Mouse (Mus musculus) hindbrain, embryonic 12.5 days (tissue): ENCODE results near the gene Ccl5. TPM values are rescaled to one million over a fixed set of nuclear protein-coding genes. Genes with fewer than 3 reads are reported as not detected.
A peak's percentile ranks its signal among the peaks of the same experiment; 100 is the strongest.
"Not testable (repeated sequence)": the region's sequence is repeated elsewhere in the genome, so short reads cannot be mapped to it uniquely, and the experiment has no call there.

Experiments used
- ATAC-seq: fragments of 200-750 bp; cut with Nextera tagmentation; 2 replicates; pipeline ENCODE4 v1.8.0; 2017; ENCODE audit warnings: moderate TSS enrichment; ENCODE audit not compliant: low FRiP score
- H3K27ac ChIP-seq: fragments of 300-500 bp; sonication (generic); 2 replicates; pipeline ENCODE4 v1.5.1; 2016; ENCODE audit warnings: mild to moderate bottlenecking
- H3K27me3 ChIP-seq: fragments of 300-500 bp; sonication (generic); 2 replicates; pipeline ENCODE4 v1.6.1; 2016; ENCODE audit warnings: mild to moderate bottlenecking
- H3K36me3 ChIP-seq: fragments of 300-500 bp; sonication (generic); 2 replicates; pipeline ENCODE4 v1.6.1; 2016; ENCODE audit warnings: mild to moderate bottlenecking
- H3K4me1 ChIP-seq: fragments of 300-500 bp; sonication (generic); 2 replicates; pipeline ENCODE4 v1.6.1; 2016
- H3K4me2 ChIP-seq: fragments of 300-500 bp; sonication (generic); replicated peaks from 2 replicates; pipeline ENCODE4 v1.6.1; 2016; ENCODE audit warnings: mild to moderate bottlenecking
- H3K4me3 ChIP-seq: fragments of 300-500 bp; sonication (generic); 2 replicates; pipeline ENCODE4 v1.5.1; 2016; ENCODE audit warnings: mild to moderate bottlenecking
- H3K9ac ChIP-seq: fragments of 300-500 bp; sonication (generic); 2 replicates; pipeline ENCODE4 v1.6.1; 2016; ENCODE audit warnings: mild to moderate bottlenecking, moderate library complexity
- H3K9me3 ChIP-seq: fragments of 300-500 bp; sonication (generic); replicated peaks from 2 replicates; pipeline ENCODE4 v1.6.1; 2016; ENCODE audit warnings: mild to moderate bottlenecking
- WGBS: fragments of 180-500 bp; shearing (Covaris S2); methylation state at CpG from one replicate; pipeline ENCODE4 v1.1.7; 2016; 5-methylcytosine and 5-hydroxymethylcytosine counted together
- polyA plus RNA-seq: library from polyadenylated mRNA; unstranded; fragments of >200 nt; fragmentation: Nextera tagmentation; extraction: Ambion mirVana; gene quantifications from 2 replicates; pipeline ENCODE4 v1.2.1, GENCODE M21; 2016

Ccl5 gene
- polyA plus RNA-seq, 1 experiment from 2014 or later, result not detected

- no peaks in the 10 kb centered on the region for H3K27me3 ChIP-seq
- no peak for ATAC-seq
- H3K4me2 ChIP-seq, result no peak overlapping the region
- no peak overlapping the region for H3K4me3 ChIP-seq
- H3K27ac ChIP-seq, result no peak overlapping the region
- H3K36me3 ChIP-seq, result no peaks in the 10 kb centered on the region
- WGBS, result 72% methylated on average over 6 of the region's 6 CpGs
- H3K9ac ChIP-seq, result no peak overlapping the region
- no peaks in the 10 kb centered on the region for H3K9me3 ChIP-seq
- no peaks in the 10 kb centered on the region for H3K4me1 ChIP-seq
Observed at GRCm38 (mm10) chr11:83562311-83562887, 32.1 kb upstream of the Ccl5 start.

GRCm38 (mm10) chr11:83560405-83560804, 30.1 kb upstream of the Ccl5 start:
- no peak overlapping the region for H3K4me2 ChIP-seq
- H3K27ac ChIP-seq, result no peak overlapping the region
- H3K4me1 ChIP-seq, result peaks cover 7% of the 10 kb centered on the region
- H3K4me3 ChIP-seq, result no peak overlapping the region
- WGBS, result 79% methylated on average over 6 of the region's 6 CpGs
- H3K27me3 ChIP-seq, result no peaks in the 10 kb centered on the region
- H3K9me3 ChIP-seq, result no peaks in the 10 kb centered on the region
- H3K36me3 ChIP-seq, result no peaks in the 10 kb centered on the region
- no peak for ATAC-seq
- no peak overlapping the region for H3K9ac ChIP-seq

- no peak overlapping the region for H3K4me2 ChIP-seq
- no peaks in the 10 kb centered on the region for H3K9me3 ChIP-seq
- peaks cover 7% of the 10 kb centered on the region for H3K4me1 ChIP-seq
- no peak overlapping the region for H3K27ac ChIP-seq
- H3K4me3 ChIP-seq, result no peak overlapping the region
- WGBS, result 55% methylated on average over 10 of the region's 10 CpGs
- no peaks in the 10 kb centered on the region for H3K36me3 ChIP-seq
- H3K9ac ChIP-seq, result no peak overlapping the region
- H3K27me3 ChIP-seq, result no peaks in the 10 kb centered on the region
- peak; percentile 26; the same call in 1 of the 2 replicates for ATAC-seq
Observed at GRCm38 (mm10) chr11:83557074-83557473, 26.8 kb upstream of the Ccl5 start.

- no peaks in the 10 kb centered on the region for H3K36me3 ChIP-seq
- H3K9me3 ChIP-seq, result no peaks in the 10 kb centered on the region
- WGBS, result 30% methylated on average over 8 of the region's 8 CpGs
- no peak overlapping the region for H3K4me3 ChIP-seq
- H3K27me3 ChIP-seq, result no peaks in the 10 kb centered on the region
- H3K27ac ChIP-seq, result no peak overlapping the region
- 0 out of 2 replicates have a peak, but pooled peaks have one; percentile 16 for ATAC-seq
- peak overlapping the region; percentile 39; the same call in 1 of the 2 replicates for H3K9ac ChIP-seq
- no peak overlapping the region for H3K4me2 ChIP-seq
- peaks cover 7% of the 10 kb centered on the region for H3K4me1 ChIP-seq
Observed at GRCm38 (mm10) chr11:83556085-83556781, 25.9 kb upstream of the Ccl5 start.

- no peak for ATAC-seq
- peaks cover 2% of the 10 kb centered on the region for H3K4me1 ChIP-seq
- H3K36me3 ChIP-seq, result no peaks in the 10 kb centered on the region
- H3K9me3 ChIP-seq, result no peaks in the 10 kb centered on the region
- no peak overlapping the region for H3K4me2 ChIP-seq
- WGBS, result 86% methylated on average over 5 of the region's 5 CpGs
- H3K4me3 ChIP-seq, result no peak overlapping the region
- no peak overlapping the region for H3K27ac ChIP-seq
- no peak overlapping the region for H3K9ac ChIP-seq
- H3K27me3 ChIP-seq, result no peaks in the 10 kb centered on the region
Observed at GRCm38 (mm10) chr11:83551668-83552067, 21.4 kb upstream of the Ccl5 start.

GRCm38 (mm10) chr11:83551037-83551436, 20.7 kb upstream of the Ccl5 start:
- not testable (repeated sequence) for ATAC-seq, H3K9me3 ChIP-seq, H3K27me3 ChIP-seq, H3K36me3 ChIP-seq, H3K4me3 ChIP-seq, H3K9ac ChIP-seq, H3K4me1 ChIP-seq, H3K27ac ChIP-seq, H3K4me2 ChIP-seq
- 89% methylated on average over 6 of the region's 7 CpGs for WGBS

GRCm38 (mm10) chr11:83550186-83550632, 19.9 kb upstream of the Ccl5 start:
- H3K4me1 ChIP-seq, result no peaks in the 10 kb centered on the region
- no peaks in the 10 kb centered on the region for H3K9me3 ChIP-seq
- no peak overlapping the region for H3K4me2 ChIP-seq
- ATAC-seq, result no peak
- H3K36me3 ChIP-seq, result no peaks in the 10 kb centered on the region
- 94% methylated on average over 5 of the region's 5 CpGs for WGBS
- H3K4me3 ChIP-seq, result no peak overlapping the region
- no peak overlapping the region for H3K27ac ChIP-seq
- no peaks in the 10 kb centered on the region for H3K27me3 ChIP-seq
- no peak overlapping the region for H3K9ac ChIP-seq

- H3K4me2 ChIP-seq, result no peak overlapping the region
- no peaks in the 10 kb centered on the region for H3K9me3 ChIP-seq
- no peaks in the 10 kb centered on the region for H3K27me3 ChIP-seq
- WGBS, result 70% methylated on average over 3 of the region's 3 CpGs
- no peaks in the 10 kb centered on the region for H3K36me3 ChIP-seq
- H3K4me1 ChIP-seq, result no peaks in the 10 kb centered on the region
- H3K9ac ChIP-seq, result no peak overlapping the region
- H3K27ac ChIP-seq, result no peak overlapping the region
- no peak overlapping the region for H3K4me3 ChIP-seq
- ATAC-seq, result no peak
Observed at GRCm38 (mm10) chr11:83544214-83544613, 13.9 kb upstream of the Ccl5 start.

- Histone ChIP-seq H3K9me3 (no peaks in the 10 kb centered on the region), H3K27ac (no peak overlapping the region), H3K9ac (no peak overlapping the region), H3K4me3 (no peak overlapping the region), H3K36me3 (no peaks in the 10 kb centered on the region), H3K4me1 (no peaks in the 10 kb centered on the region), H3K4me2 (no peak overlapping the region), H3K27me3 (no peaks in the 10 kb centered on the region)
- no peak for ATAC-seq
- WGBS, result 90% methylated on average over 3 of the region's 3 CpGs
Observed at GRCm38 (mm10) chr11:83541415-83541814, 11.1 kb upstream of the Ccl5 start.

- Histone ChIP-seq H3K27me3 (no peaks in the 10 kb centered on the region), H3K4me2 (no peak overlapping the region), H3K9me3 (no peaks in the 10 kb centered on the region), H3K4me1 (no peaks in the 10 kb centered on the region), H3K9ac (no peak overlapping the region), H3K27ac (no peak overlapping the region), H3K36me3 (no peaks in the 10 kb centered on the region), H3K4me3 (no peak overlapping the region)
- ATAC-seq, result no peak
- WGBS, result 83% methylated on average over 2 of the region's 2 CpGs
Observed at GRCm38 (mm10) chr11:83540931-83541330, 10.6 kb upstream of the Ccl5 start.

- Histone ChIP-seq H3K27me3 (no peaks in the 10 kb centered on the region), H3K4me3 (no peak overlapping the region), H3K36me3 (no peaks in the 10 kb centered on the region), H3K4me1 (peaks cover 9% of the 10 kb centered on the region; the same call in 1 of the 2 replicates), H3K27ac (no peak overlapping the region), H3K9ac (no peak overlapping the region), H3K9me3 (no peaks in the 10 kb centered on the region), H3K4me2 (no peak overlapping the region)
- 86% methylated on average over 3 of the region's 3 CpGs for WGBS
- ATAC-seq, result no peak
Observed at GRCm38 (mm10) chr11:83538705-83539314, 8.5 kb upstream of the Ccl5 start.

- WGBS, result 84% methylated on average over 3 of the region's 3 CpGs
- no peak for ATAC-seq
Observed at GRCm38 (mm10) chr11:83536831-83537230, 6.5 kb upstream of the Ccl5 start.

More at GRCm38 (mm10) chr11:83536831-83537230, 6.5 kb upstream of the Ccl5 start:
- Histone ChIP-seq H3K9me3 (no peaks in the 10 kb centered on the region), H3K27ac (no peak overlapping the region), H3K27me3 (no peaks in the 10 kb centered on the region), H3K4me2 (no peak overlapping the region), H3K36me3 (no peaks in the 10 kb centered on the region), H3K9ac (no peak overlapping the region), H3K4me3 (no peak overlapping the region), H3K4me1 (peaks cover 9% of the 10 kb centered on the region; the same call in 1 of the 2 replicates)
